Mouse (Mus musculus) frontal cortex, postnatal 10 days (tissue): ENCODE results near the gene Proca1.
A peak's percentile ranks its signal among the peaks of the same experiment; 100 is the strongest.
"Not testable (repeated sequence)": the region's sequence is repeated elsewhere in the genome, so short reads cannot be mapped to it uniquely, and the experiment has no call there.

ENCODE experiments used
- DNase-seq, 2 experiments: peaks; one replicate each; pipeline ENCODE4 v3.0.0; 2022; ENCODE audit warnings: low spot score in 2 of 2, mixed read lengths in 1 of 2

Proca1 gene

DNA sequence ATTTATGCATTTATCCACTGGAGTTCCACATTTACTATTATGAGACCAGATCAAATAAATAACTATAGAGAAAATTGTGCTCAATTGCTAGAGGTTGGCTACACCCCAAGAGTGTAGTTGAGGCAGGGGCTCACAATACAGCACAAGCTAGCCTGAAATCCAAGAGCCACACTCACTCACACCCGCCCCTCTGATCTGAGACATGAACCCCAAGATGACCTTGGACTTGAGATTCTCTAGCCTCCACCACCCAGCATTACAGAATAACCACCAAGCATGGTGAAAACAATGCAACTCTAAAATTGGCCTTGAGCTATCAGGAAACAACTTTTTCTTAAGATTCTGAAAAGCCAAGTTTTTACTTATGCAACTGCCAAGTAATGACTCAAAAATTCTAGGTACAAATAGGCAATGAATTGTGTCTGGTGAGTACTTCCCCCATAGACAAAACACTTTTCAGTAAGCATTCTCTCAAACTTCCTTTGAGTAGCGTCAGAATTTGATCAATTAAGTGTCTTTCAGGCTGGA is 11.3 kb upstream of the Proca1 start:
- no peak for DNase-seq

DNA sequence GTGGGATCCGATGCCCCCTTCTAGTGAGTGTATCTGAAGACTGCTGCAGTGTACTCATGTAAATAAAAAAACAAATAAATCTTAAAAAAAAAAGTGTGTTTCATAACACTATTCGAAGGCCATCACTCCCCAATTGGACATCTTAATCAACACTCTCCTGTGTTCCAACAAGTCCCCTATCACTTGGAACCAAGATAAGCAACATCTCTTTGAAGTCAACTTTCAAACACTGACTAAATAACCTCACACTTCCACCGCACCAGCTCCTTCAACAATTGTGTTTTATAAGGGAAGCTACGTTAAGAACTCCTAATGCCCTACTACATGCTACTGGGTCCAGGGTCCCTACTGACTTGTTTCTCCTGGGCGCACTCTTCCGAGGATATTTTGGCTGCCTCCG is 10.7 kb upstream of the Proca1 start:
- no peak for DNase-seq

DNA sequence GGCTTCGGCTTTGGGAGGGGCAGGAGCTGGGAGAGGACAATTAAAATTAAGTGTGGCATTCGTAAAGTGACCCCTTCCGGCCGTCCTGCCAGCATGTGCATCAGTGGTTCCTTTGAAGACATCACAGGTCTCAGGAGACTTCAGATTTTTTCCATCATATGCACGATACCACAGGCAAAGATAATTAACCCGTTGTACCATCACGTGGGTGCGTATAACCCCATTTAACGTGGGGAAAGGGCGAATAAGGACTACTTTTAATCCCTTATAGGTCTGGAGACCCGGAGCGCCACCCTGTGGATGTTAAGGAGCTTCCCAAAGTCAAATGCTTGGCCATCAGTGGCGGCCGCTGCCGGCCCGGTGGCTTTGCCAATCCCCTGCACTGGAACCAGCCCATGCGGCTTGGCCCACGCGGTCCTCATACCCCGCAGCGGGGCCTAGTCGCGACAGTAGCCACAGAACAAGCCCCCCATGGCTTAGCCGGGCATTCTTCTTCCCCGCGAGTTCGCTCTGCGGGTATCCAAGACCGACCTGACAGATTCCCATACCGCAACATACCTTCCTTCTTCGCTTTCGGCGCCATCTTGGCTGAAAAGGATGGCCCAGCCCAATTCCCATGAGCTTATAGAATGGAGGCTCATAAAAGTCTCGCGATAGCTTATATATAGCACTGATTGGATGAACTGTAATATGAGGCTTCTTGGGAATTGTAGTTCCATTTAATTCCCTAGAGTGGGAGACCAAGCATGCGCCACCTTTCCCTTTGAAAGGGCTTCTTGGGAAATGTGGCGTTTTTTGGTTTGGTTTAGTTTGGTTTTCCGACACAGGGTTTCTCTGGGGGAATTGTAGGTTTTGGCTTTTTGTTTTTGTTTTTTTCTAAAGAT is 10.0 kb upstream of the Proca1 start, which contains the start of gene Rpl23a:
Gene Rpl23a, minus strand, starts transcription at position 624 of the 884 bp plus-strand sequence.
- DNase-seq: peak; percentile 80 to 81

DNA sequence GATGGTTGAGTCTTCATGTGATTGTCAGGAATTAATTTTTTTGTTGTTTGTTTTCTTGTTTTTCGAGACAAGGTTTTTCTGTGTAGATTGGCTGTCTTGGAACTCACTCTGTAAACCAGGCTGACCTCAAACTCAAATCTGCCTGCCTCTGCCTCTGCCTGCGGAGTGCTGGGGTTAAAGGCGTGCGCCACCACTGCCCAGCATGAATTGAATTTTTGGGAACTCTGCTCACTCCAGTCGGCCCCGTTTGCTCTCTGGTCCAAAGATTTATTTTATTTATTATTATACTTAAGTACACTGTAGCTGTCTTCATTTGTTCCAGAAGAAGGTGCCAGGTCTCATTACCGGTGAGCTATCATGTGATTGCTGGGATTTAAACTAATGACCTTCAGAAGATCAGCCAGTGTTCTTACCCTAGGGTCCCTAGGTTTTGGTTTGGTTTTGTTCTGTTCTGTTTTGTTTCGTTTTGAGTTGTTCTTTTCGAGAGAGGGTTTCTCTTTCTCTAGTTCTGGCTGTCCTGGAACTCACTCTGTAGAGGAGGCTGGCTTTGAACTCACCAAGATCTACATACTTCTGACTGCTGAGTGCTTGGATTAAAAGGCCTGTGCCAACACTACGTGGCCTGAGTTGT is 9.2 kb upstream of the Proca1 start:
- no peak for DNase-seq

DNA sequence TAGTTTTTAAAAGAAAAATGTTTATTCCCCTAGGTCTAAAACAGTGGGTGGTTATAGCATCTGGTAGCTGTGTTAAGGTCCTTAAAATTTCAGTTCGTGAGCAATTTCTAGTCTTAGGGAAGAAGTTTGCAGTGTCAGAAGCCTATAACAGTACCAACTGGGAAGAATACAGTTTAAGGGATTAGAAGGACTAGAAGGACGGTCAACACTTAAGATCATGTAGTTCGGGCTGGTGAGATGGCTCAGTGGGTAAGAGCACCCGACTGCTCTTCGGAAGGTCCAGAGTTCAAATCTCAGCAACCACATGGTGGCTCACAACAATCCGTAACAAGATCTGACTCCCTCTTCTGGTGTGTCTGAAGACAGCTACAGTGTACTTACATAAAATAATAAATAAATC is 8.5 kb upstream of the Proca1 start:
- DNase-seq: not testable (repeated sequence)

DNA sequence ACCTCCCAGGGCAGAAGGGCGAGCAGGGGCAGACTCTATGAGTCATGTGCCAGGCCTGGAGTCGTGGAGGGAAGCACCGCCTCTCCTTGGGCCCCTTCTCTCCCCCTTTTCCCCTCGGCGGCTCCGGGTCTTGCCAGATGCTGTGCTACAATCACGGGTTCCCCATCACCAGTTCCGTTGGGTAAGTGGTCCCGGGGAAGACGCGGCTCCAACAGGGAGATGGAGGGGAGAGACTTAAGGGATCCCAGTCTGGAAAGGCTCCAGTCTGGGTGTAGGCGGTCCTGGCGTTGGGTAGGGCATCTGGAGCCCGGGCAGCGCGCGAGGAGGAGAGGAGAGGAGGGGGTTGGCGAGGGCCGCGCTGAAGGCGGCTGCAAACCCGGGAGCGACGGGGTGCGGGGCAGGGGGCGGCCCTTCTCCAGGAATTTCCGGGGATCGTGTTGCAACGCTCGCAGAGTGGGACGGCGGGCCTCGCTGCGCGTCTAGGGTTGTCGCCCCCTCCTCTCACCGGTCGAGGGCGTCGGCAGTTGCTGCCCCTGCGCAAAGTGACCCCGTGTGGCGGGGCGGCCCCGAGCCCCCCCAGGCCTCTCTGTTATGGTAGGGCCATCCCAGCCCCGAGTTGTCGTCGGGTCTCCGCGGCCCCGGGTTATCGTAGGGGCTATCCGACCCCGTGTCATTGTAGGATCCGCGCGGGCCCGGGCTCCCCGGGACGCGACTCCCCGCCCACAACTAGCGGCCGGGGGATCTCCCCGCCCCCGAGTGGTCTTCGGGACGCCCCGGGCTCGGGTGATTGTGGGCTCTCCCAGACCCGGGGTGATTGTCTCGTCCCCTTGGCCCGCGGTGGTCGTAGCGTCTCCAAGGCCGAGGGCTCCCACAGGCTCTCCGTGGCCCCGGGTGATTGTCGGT is 4.6 kb upstream of the Proca1 start, which contains the start of gene Rab34:
Gene Rab34, plus strand, starts transcription at position 100 of the 903 bp plus-strand sequence.
- DNase-seq: peak; percentile 77 to 83

DNA sequence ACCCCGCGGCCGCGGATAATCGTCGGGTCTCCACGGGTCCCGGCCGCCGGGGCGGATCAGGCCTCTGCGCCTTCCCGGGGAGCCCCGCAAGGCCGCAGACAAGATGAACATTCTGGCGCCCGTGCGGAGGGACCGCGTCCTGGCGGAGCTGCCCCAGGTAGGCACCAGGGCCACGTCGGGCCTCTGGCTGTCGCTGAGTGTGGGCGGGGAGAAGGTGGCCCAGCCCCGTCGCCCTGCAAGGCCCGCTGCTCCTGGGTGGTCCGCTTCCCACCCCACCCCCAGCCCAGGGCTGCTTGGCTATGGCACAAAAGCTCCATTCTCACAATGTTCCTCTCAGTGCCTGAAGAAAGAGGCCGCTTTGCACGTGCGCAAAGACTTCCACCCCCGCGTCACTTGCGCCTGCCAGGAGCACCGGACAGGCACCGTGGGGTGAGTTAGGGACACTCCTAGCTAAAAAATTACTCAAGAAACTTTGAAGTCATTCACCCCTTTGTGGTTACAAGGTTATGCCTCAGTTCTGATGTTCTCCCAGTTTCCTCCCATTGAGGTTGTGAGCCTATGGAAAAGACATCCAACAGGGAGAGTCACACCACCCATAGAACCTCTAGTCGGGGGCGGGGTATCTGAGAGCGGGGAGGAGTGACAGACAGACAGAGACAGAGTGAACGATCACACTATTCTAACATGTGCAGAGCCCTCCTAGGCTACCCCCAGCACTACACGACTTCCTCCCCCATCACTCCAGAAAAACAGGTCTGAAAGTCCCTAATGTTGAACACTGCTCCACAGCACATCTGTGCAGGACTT is 3.8 kb upstream of the Proca1 start:
- peak; percentile 81 to 86 for DNase-seq

DNA sequence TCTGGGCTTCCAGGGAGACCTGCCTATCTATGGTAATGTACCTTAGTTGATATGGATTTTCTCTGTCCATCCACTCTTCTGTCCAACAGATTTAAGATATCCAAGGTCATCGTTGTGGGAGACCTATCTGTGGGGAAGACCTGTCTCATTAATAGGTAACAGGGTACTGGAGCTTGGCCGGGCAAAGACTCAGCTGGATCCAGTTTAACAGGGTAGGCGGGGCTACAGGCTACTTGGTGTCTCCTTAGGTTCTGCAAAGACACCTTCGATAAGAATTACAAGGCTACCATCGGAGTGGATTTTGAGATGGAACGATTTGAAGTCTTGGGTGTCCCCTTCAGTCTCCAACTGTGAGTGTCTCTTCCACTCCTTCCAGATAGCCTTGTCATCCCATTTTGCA is 3.2 kb upstream of the Proca1 start:
- DNase-seq: no peak

DNA sequence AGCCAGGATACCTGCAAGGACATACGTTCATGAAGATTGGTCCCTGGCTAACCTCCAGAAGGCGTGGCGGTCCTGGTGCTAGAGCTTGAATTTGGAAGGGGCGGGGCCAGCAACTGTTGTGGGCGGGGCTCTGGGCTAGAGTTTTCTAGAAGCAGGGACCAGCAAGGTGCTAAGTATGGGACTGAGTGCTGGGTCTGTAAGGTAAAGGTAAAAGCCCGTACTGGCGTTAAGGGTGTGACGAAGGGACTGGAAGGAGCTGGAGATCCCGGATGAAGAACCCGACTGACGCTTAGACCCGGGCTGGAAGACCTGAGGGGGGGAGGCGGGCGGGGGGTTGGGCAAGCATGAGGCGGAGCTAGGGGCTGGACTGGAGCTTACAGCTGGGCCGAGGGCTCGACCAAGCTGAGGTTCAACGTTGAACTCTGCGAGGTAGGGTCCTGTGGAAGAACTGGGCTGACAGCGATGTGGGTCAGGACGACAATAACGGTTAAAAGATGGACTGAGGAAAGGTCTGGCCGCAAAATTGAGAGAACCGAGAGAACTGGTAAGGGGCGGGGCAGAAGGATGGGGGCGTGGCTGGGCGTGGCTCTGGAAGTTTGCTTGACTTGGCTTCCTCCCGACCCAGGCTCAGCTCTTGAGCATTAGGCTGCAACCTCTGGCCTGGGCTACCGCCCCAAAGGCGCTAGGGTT is 1.4 kb downstream of the Proca1 start:
- peak in 1 of 2 experiments; percentile 45 for DNase-seq

DNA sequence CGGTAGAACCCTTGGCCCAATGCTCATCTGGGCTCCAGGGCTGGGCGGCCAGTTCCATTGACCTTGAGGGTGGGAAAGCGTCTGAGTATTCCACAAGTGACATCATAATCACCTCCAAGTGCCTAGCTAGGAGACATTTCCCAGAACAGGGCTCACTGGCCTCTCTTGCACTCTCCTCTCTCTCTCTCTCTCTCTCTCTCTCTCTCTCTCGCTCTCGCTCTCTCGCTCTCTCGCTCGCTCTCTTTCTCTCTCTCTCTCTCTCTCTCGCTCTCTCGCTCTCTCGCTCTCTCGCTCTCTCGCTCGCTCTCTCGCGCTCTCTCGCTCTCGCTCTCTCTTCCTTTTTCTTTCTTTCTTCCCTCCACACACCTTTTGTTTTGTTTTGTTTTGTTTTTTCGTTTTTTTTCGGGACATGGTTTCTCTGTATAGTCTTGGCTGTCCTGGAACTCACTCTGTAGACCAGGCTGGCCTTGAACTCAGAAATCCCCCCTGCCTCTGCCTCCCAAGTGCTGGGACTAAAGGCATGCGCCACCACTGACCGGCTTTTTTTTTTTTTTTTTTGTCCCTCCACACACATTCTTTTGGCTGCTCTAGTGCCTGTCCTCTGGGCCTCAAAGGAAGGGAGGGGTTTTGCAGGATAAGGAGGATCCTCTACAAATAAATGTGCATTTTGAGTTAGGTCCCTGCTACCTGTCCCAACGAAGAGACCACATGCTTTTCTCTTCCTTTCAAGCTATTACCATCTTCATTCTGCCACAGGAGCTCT is 2.1 kb downstream of the Proca1 start:
- no peak for DNase-seq

DNA sequence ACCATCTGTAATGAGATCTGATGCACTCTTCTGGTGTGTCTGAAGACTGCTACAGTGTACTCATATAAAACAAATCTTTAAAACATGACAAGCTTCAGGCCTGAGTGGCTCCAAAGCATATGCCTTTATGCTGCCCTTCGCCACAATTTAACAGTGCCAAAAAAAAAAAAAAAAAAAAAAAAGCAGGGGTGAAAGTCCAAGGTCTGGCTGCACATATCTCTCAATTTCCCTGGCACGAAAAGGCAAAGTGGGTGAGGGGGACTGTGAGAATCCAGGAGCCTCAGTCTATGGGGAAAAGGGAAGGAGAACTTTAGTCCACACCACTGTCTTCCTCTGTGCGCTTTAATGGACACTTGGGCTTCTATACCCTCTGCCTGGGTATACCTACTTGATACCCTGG is 9.2 kb downstream of the Proca1 start:
- no peak for DNase-seq

DNA sequence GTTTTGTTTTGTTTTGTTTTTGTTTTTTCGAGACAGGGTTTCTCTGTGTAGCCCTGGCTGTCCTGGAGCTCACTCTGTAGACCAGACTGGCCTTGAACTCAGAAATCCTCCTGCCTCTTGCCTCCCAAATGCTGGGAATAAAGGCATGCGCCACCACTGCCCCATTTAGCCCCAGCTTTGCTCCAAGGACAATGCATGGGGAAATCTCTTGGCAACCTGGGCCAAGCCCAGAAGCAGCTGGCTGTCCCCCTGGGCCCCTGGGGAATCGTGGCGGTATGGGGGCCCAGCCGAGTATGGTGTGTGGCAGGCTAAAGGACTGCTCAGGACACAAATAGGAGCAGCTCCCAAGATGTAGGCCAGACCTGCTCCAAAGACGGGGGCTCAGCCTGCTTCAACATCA is 11.1 kb downstream of the Proca1 start:
- DNase-seq: no peak

DNA sequence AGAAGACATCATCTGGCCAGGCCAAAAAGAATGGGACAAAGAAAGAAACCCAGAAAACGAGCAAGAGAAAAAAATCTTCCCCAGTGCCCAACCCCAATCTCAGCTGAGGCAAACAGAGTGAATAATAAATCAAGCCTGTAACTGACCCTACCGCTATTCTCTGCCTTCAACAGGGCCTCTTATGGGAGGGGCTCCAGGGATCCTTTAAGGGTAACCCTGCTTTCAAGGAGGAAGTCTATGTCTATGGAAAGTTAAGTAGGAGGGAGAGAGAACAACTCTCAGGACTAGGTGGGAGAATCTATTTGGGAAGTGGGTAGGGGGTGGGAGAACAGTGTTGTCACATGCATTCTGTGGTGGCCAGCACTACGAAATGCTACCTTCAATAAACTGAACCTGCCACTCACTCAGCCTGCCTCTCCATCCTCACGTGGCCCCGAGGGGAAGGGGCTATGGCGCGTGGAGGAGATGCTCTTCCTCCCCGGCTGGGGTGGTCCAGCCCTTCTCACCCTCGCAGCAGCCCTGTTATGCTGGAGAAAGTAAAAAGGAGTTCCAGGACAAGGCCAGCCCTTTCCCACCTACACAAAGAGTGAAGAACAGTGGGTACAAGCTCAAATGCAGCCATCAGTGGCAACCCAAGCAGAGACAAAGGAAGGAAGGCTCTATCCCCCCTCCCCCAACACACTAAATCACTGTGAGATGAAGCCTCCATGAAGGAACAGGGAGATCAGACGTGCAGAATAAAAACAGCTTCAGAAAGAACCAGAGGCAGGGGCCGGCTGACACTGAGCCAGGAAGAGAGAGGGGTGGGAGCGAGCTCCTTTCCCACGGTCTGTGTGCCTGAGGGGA is 12.4 kb downstream of the Proca1 start:
- no peak for DNase-seq

DNA sequence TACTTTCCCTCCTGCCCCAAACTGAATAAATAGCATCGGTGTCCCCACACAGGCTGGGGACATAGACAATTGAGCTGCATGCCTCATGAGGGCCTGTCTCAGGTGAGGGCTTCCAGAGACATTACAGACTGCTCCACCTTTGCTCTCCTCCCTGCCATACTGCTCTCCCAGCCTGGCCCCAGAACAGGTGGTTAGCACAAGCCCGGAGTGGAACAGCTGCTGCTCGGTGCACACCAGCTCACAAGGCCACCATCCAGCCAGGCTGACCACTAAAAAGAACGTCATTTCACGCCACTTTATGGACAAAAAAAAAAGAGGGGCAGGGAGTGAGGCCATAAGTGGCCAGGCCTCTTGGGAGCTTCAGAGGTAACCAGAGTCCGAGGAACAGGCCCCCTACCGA is 14.0 kb downstream of the Proca1 start:
- DNase-seq: no peak

DNA sequence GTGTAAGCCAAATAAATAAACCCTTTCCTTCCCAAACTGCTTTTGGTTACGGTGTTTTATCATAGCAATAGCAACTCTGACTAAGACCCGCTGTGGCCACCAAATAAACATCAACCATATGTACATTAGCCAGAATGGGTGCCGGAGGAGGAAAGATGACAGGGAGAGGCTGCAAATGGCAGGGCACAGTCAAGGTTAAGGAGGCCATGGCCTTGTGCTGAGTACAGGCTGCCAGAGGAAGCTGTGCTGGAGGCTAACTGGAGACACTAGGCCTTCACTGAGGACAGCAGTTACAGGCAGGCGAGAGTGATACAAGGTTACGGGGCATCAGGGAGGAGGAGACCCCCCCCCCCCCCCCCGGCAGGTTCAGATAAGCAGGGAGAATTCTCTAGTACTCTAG is 16.7 kb downstream of the Proca1 start:
- no peak for DNase-seq

DNA sequence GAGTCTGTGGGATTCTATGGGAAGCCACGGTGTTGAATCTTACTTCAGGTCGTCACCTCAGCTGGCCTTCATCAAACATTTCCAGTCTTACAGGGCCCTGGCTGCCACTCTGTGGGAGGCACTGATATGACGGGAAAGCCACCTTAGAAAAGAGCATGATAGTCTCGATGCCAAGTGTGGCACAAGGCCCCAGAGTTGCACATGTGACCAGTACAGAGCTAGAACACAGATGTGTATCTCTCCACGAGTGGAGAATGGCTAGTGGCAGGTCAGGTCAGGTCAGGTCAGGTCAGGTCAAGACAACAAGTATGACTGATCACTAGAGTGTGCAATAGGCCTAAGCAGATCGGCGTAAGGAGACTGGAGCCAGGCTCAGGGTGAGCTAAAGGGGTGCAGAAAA is 17.4 kb downstream of the Proca1 start:
- DNase-seq: no peak

DNA sequence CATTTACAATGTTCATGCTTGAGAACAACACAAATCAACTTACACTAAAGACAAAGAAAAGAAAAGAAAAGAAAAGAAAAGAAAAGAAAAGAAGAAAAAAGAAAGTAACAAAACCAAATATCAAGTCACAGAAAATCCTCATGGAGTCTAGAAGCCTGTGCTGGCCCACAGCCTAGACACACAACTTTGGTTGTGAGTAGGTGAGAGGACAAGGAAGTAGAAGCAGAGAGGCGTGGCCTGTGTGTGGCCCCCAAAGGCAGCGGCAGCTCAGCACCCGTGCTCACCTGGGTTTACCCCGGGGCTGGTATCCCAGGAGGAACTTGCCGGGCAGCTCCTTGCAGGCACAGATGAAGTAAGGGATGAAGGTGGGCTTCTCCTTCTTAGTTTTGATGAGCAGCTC is 18.3 kb downstream of the Proca1 start:
- DNase-seq: no peak

DNA sequence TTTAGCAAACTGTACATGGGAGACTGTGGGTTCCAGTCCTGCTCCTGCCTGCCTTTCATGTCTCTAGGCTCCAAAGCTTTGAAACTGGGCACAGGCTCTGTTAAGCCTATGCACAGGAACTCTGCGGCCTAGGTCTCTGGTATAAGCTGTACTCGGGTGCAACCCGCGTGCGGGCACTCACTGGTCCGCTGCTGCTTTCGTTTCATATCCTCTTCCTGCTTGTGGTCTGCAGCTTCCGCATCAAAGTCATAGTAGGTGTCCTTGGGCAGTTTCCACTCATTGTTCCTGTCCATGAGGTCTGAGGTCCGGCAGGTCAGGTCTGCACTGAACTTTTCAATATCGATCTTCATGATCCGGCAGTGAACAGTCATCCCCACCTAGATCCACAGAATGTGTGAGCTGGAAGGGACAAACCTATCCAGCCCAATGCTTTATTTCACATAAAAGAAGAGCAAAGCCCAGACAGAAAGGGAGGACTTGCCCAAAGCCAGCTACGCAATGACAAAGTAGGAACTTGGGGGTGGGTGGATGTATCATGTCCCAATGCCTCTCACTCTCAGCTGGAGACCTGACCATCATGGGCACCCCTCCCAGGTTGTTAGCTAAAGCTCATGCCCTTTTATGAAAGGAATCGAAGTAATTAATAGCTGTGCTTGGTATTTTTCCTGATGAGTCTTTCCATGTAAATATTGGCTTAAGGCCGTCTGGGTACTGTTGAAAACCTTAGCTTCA is 20.1 kb downstream of the Proca1 start:
- no peak for DNase-seq
